Mouse (Mus musculus) ES-CJ7 (cell line): Measurements from ENCODE around the gene Mrps12.

ENCODE experiments used
- DNase-seq: peaks from one replicate; pipeline ENCODE4 v3.0.0; 2011; ENCODE audit warnings: low read depth, low spot score

Mrps12 gene

DNA sequence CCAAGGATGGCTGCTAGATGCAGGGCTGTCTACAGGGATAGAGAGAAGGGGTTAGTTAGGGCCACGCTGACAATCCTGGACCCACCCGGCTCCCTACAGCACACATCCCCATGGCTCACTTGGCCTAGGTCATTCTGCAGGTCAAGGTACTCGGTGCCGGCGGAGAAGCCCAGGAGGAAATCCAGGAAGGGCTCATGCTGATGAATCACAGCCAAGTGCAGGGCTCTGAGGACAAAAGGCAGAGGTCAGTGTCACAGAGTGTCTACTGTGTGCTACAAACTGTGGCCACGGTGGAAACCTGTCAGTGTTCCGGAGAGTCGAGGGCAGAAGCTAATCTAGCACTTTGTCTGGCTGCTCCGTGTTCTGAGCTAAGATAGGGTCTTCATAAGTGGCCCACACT, 20.3 kb upstream of the Mrps12 start:
- no peak for DNase-seq

DNA sequence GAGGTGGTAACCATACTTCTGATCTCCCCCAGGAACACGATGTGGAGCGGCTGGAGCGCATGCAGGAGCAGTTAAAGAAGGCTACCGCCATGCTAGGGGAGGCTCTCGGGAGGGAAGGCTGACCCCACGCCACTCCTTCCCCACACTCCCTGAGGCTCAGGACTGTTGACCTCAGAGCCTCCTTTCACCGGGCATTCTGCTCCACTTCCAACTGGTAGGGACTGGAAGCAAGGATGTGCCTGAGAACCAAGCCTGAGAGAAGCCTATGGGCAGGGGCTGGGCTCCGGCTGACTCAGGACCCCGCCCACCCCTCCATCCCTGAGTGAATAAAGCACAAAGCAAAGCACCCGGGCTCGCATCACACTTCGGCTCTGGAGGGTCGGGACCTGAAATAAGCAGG, 17.0 kb upstream of the Mrps12 start:
- DNase-seq = no peak

DNA sequence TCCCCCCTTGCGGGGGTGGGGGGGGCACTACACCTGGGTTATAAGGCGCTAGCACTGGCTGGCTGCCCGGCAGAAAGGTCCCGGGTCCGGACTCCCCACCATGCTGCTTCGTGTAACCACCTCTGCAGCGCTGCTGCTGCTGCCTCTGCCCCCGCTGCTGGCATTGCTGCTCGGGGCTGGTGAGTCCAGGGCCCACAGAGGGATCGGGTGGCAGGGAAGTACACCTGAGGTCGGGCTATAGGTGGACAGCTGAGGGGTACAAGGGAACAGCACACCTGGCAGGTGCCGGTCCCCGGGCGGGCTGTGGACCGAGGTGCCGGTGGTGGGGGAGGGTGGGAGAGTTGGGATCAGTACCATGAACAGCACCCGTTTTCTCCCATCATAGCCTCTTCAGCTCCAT, 14.5 kb upstream of the Mrps12 start, which contains the start of gene Ccer2:
Ccer2 (plus strand) TSS at position 96 of the 400 bp plus-strand sequence.
- no peak for DNase-seq

DNA sequence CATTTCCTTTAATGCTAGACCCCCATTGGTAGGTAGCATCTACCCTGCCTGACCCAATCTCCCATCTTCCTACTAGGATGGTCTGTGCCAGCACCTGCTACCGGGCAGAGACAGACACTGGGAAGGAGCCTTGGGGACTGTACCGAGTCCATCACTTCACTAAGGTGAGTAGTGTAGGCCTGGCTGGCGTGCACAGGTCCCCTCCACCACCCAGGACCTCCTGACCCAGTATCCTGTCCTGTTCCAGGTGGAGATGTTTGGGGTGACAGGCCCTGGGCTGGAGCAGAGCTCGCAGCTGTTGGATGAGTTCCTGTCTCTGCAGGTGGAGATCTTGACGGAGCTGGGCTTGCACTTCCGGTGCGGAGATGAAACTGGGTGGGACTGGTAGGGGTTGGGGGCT, 8.3 kb upstream of the Mrps12 start:
- no peak for DNase-seq

DNA sequence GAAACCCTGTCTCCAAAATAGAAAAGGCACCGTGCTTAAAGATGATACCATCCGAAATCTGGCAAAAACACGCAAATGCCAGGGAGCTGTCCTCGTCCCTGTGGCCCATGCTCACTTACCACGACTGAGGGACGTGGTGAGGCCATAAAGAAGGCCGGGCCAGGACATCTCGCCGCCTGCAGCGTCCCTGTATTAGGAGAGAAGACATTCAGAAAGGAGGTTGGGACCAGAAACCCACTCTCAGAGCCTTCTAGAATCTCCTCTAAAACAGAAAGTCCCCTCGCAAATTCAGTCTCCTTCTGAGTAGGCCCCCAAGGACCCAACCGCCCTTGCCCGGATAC, 282 bp downstream of the Mrps12 start:
- no peak for DNase-seq

DNA sequence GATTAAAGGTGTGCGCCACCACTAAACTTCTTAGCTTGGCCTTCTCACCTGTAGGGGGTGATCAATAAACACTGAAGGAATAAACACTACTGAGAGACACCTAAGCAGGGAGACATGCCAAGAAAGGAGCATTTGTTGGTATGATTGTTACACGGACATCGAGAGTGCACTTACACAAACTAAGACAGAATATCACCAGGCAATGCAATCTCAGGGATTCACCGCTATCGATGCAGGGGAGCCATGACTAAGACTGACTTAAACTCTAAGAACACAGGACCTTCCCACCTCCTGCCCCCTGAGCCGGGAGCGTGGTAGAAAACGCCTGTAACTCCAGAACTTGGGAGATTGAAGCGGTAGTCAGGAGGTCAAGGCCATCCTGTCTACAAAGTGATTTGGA, 671 bp downstream of the Mrps12 start:
- peak; percentile 43 for DNase-seq

DNA sequence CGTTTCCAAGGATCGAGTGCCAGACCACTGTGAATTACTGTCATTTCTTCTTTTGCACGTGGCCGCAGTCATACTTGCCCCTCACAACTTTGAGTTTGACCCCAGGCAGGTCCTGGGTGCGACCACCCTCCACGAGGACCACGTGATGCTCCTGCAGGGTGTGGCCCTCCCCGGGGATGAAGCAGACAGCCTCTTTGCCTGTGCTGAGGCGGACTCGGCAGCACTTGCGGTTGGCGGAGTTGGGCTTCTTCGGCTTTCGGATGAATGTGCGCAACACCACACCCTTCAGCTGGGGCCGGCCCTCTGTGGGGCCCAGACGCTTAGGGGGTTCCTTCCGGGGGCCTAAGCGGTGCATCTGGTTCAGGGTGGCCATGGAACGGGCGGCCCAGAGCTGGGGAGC, 1.8 kb downstream of the Mrps12 start:
- DNase-seq = peak; percentile 60

DNA sequence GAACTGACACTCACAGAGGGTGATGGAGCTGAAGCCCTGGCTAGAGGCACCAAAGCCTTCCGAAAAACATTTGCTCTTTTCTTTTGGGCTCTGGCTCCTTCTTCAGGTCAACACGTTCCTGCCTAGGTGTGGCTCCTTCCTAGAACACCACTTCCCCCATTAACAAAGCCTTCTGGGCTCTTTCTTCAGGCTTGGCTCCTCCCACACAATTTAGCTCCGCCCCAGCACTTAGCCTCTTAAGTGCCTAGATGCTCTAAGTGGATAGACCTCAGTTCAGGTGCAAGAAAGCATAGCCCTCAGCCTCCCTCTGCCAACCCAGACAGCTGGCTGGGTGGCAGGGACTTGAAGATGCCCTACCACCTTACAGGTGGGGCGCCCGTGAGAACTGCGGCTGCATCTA, 5.9 kb downstream of the Mrps12 start:
- peak; percentile 92 for DNase-seq

DNA sequence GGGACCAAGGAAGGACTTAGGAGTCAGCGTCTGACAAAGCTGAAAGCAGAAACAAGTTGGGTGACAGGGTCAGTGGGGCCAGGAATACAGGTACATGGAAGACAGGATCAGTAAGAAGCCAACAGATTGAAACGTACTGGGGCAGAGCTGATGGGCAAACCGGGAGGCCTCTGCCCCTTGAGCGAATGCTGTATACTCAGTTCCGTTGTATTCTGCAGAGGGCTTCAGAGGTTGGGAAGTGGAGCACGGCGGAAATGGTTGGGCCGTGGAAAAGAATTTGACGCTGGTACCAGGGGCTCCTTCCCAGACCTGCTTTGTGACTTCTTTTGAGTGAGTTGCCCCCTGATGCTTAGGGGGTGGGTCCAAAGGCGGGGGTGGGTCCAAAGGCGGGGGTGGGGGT, 8.4 kb downstream of the Mrps12 start:
- no peak for DNase-seq

DNA sequence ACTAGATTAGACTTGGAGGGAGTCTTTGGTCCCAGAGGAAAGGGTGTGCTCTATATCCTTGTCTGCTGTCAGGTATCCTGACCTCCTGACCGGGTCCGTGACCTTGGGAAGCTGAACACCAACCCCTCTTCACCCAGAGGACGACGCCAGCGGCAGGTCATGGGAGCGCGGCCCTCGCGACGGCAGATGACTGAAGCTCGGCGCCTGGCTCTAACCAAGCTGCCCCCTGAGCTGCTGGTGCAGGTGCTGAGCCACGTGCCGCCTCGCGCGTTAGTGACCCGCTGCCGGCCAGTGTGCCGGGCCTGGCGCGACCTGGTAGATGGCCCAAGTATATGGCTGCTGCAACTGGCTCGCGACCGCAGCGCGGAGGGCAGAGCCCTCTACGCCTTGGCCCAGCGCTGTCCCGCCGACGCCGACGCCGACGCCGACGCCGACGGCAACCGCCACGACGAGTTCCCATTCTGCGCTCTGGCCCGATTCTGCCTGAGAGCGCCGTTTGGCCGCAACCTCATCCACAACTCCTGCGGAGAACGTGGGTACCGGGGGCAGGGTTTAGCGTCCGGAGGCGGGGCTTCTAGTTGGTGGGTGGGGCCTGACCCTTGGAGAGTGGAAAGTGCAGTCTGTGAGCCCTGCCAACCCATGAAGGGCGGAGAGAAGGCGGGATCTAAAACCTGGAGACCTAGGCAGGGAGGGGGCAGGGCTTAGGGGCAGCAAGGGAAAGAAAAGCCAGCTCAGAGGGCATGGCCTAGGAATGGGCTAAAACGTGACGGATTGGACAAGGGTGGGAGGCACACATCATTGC, 9.1 kb downstream of the Mrps12 start:
- peak; percentile 96 for DNase-seq

DNA sequence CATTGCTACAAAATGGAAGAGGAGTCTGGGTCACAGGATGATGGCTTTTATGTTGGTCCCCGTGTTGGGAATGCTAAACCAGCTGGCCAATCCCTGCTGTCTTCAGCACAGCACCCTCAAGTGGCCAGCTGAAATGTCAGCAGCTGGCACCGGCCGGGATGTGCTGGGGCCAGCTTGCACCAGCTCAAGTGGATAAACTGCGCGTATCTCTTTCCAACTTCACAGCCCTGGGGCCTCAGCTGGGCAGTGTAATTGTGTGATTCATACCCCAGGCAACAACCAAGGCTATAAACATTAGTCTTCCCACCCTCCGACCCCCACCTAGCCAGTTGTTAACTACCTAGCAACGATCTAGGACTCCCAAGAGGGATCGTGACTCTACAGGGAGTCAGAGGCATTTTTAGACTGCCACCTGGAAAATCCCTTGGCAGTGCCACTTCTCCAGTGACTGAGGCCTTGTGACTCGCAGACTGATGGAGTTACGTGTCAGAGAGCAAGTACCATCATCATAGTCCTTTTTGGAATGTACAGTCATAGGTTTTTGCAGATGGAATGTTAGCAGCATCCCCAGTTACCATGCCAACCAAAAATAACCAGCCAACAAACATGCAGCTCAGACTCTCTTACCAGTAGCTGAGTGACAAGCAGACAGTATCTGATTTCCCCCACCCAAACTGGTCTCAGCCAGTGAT, 13.8 kb downstream of the Mrps12 start:
- no peak for DNase-seq

DNA sequence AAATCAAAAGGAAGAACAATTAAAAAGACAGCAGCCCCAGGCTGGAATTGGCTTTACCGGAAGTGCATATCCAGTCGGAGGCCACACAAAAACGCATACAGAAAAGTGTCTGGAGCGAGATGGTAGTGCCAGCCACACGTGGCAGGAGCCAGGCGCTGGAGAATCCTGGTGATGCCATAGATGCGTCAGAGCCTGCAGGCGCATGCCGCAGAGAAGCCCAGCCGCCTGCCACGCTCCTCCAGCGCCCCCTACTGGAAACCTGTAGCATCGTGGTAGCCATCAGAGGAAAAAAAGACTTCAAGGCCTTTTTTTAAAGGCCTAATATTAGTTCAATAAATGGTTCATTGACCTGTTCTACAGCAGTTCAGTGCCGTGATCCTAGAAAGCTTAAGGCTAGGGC, 15.0 kb downstream of the Mrps12 start:
- peak; percentile 76 for DNase-seq

DNA sequence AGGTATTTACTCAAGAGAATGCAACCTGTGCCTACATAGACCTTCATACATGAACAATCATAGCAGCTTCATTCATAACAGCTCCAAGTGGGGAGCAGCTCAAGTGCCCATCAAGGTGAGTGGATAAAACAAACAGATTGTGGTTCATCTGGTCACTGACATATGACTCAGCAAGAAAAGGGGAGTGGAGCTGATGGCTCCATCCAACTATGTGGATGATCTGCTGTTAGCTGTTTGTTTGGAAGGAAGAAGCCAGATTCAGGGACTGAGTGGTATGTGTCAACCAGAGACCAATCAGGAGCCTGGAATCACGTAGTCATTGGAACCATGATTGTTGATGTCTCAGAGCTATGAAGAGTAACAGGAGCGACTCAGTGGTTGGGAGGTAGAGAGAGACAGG, 17.0 kb downstream of the Mrps12 start:
- DNase-seq = peak; percentile 57

DNA sequence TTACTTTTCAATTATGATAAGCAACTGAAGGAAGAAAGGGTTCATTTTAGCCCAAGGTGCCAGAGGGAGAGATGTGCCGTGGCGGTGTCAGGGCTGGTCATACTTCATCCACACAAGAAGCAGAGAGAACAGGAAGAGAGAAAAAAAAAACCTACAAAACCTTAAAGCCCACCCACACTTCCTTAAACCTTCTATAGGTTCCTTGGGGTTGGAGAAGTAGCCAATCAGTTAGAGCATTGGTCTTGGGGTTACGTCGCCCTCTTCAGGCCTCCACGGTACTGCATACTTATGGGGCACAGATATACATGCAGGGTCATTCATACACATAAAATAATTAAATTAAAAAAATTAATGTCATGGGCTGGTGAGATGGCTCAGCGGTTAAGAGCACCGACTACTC, 19.5 kb downstream of the Mrps12 start:
- DNase-seq = no peak

DNA sequence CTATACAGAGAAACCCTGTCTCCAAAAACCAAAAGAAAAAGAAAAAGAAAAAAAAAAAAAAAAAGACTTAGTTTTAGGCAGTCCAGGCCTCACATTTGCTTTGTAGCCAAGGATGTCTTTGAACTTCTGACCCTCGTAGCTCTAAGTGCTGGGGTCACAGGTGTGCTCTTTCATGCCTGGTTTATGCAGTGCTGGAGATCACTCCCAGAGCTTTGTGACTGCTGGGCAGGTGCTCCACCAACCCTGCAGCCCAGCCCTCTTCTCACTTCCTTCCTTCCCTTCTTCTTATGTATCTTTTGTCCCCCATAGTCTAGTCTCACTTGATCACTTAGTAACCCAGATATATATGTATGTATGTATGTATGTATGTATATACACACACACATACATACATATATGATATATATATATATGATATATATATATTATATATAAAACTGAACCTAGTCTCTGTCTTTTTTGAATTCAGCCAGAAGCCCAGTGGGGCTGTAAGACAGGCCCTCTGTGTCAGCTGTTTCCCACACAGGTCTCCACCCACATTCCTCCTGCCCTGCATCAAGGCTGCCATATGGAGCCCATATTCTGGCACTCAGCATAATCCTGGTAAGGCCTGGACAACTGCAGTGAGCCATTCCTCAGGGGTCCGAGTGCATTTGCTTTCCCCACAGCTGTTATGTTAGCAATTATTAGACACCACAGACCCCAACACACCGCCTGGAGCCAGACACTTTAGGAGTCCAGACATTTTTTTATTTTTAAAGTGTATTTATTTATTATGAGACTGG, 20.7 kb downstream of the Mrps12 start:
- no peak for DNase-seq

DNA sequence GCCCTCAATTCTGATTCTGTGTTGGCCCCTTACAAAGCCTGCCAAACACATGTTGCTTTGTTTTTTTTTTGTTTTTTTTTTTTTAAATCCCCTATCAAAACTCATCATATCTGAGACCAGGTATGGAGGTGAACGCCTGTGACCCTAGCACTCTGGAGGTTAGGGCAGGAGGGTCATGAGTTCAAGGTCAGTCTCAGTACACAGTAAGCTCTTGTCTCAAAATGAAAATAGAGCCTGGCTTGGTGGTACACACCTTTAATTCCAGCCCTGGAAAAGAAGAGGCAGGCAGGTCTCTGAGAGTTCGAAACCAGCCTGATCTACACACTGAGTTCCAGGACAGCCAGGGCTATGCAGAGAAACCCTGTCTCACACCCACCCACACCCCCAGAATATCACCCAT, 22.0 kb downstream of the Mrps12 start:
- DNase-seq = peak; percentile 62

DNA sequence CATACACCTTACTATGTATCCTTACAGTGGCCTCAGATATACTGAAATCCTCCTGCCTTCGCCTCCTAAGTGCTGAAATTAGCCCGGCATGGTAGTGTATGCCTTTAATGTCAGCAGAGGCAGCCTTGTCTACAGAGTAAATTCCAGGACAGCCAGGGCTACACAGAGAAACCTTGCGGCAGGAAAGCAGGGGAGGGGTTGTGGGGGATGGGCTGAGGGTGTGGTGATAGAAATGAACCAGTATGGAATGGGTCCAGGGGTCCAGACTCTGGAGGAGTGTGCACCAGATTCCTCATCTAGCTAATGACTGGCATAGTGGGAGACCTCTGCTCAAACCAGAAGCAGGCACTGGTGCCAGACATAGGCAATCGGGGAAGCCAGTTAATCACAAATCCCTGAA, 22.5 kb downstream of the Mrps12 start:
- peak; percentile 72 for DNase-seq

DNA sequence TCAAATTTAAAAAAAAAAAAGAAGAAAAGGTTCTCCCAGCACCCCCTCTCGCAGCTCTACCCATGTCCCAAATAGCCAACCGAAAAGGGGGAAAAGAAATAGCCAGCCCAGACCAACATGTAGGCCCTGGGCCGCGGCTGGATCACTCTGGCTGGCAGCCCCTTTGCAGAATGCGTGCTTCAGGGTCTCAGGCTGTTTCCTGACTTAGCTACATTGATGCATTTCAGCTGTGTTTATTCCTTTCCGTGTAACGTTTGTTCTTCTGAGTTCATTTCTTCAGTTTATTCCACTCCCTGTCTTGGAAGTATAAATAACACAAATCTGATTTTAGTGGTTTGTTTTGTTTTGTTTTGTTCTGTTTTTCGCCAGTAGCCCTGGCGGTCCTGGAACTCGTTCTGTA, 23.9 kb downstream of the Mrps12 start:
- DNase-seq = no peak

DNA sequence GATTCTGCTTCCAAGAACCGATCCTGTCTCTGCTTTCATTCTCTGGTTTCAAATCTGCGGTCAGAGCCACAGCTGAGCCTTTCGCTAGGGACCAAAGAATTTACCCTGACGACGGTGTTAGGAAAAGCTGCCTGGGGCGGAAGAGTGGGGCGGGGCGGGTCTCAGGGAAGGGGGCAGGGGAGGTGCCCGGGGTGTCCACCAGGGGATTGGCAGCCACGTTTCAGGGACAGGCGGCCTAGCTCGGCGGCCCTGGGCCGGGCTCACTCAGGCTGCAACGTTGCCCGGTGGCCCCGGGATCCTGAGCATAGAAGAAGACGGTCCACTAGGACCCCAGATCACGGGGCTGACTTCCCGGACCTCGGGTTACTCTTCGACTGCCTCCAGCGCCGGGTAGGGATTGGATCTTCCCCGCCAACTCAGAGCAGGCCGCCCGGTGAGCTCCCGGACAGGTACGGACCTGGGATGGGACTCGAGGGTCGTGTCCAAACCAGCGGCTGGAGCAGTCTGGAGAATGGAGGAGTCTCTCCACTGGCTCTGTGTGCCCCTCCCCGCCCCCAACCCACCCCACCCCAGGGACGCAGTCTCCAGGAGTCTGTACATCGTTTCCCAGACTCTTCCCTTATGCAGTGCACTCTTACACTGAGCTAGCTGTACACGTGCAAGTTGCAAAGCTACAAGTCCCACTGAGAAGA, 24.9 kb downstream of the Mrps12 start, which contains the start of gene Fbxo17:
Fbxo17 (plus strand) TSS at position 215 of the 692 bp plus-strand sequence.
- DNase-seq = peak; percentile 35

DNA sequence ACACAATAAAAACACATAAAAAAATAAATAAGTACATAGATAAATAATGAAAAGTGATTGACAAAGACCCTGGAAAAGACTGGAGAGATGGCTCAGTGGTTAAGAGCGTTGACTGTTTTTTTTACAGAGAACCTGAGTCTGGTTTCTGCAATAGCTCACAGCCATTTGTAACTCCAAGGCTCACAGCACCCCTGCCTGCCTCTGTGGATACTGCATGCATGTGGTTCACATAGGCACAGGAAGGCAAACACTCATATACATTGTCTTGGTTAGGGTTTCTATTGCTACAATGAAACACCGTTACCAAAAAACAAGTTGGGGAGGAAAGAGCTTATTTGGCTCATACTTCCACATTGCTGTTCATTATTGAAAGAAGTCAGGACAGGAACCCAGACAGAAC, 26.0 kb downstream of the Mrps12 start:
- peak; percentile 51 for DNase-seq

DNA sequence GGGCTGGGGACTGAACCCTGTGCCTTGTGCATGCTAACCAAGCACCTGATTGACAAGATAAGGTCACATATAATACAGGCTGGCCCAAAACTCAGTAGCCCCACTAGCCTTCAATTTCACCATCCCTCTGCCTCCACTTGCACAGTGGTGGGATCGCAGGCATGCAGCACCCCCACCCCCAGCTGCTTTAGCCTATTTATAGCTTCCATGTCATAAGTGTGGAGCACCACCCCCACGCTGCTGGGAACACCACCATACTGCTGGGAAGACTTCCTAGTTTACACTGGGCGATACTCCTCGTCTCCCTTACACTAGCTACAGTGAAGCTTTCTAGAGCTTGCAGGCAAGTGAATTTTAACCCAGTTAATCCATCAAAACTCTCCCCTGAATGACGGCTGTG, 27.0 kb downstream of the Mrps12 start:
- DNase-seq = no peak

DNA sequence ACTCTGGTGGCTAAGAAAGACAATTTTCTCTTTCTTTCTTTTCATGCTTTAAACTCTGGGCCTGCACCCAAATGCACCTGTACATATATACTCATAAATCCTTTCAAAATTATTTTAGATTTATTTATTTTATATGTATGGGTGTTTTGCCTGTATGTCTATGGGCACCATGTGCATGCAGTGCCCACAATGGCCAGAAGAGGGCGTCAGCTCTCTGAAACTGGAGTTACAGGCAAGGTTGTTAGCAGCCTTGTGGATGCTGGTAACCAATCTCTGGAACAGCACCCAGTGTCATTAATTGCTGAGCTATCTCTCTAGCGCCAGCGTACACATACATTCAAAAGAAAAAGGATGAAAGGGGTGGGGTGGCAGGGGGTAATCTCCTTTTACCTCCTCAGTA, 30.7 kb downstream of the Mrps12 start:
- peak; percentile 68 for DNase-seq
